Mouse (Mus musculus) lung, adult 2 months (tissue): ENCODE data around the gene Dok1. TPM values are rescaled to one million over a fixed set of nuclear protein-coding genes. Genes with fewer than 3 reads are reported as not detected.

Experiments used
- DNase-seq: peaks from one replicate; pipeline ENCODE4 v3.0.0; 2022
- H3K4me1 ChIP-seq: fragments of 200-500 bp; 2 replicates; pipeline ENCODE4 v1.6.1; 2011; ENCODE audit warnings: low read length; ENCODE audit not compliant: control insufficient read depth, insufficient read depth
- H3K4me3 ChIP-seq: fragments of 200-500 bp; replicated peaks from 2 replicates; pipeline ENCODE3; 2011; ENCODE audit warnings: low read depth, mild to moderate bottlenecking, control low read depth, low read length; ENCODE audit errors: extremely low read depth
- CTCF ChIP-seq: fragments of 200-500 bp; IDR thresholded peaks from 2 replicates; pipeline ENCODE4 v1.5.1; 2011; ENCODE audit warnings: mild to moderate bottlenecking, low read length, control low read depth; ENCODE audit not compliant: insufficient read depth
- POLR2A ChIP-seq: fragments of 200-500 bp; IDR thresholded peaks from 2 replicates; pipeline ENCODE4 v1.6.1; 2011; ENCODE audit warnings: low read depth, mild to moderate bottlenecking, control low read depth, low read length, borderline replicate concordance; ENCODE audit errors: extremely low read depth
- WGBS: fragments of 180-500 bp; shearing (Covaris S2); methylation state at CpG from one replicate; pipeline ENCODE4 v1.1.7; 2018; 5-methylcytosine and 5-hydroxymethylcytosine counted together
- polyA plus RNA-seq: library from polyadenylated mRNA; depleted of rRNA; stranded (reverse); fragments of >200 nt; gene quantifications from 2 replicates; pipeline ENCODE4 v1.2.3, GENCODE M21; 2012

Dok1 gene
- polyA plus RNA-seq, 1 experiment: 15.1 TPM

- 68% methylated on average over 4 of the region's 4 CpGs for WGBS
- DNase-seq: no peak
- Histone ChIP-seq H3K4me1 (peaks cover 5% of the 10 kb centered on the region; the same call in 1 of the 2 replicates), H3K4me3 (no peak overlapping the region)
- TF ChIP-seq CTCF: no peak
- no peak for TF ChIP-seq POLR2A
Observed at GRCm38 (mm10) chr6:83020836-83021593, 12.3 kb downstream of the Dok1 start.

- no peak for DNase-seq
- no peak overlapping the region for H3K4me3 ChIP-seq
- H3K4me1 ChIP-seq: peaks cover 6% of the 10 kb centered on the region
- WGBS: 89% methylated on average over 6 of the region's 6 CpGs
- TF ChIP-seq POLR2A (no peak), CTCF (no peak)
Observed at GRCm38 (mm10) chr6:83020121-83020520, 13.2 kb downstream of the Dok1 start.

- 66% methylated on average over 3 of the region's 3 CpGs for WGBS
- no peak for DNase-seq
- no peak for TF ChIP-seq CTCF
- H3K4me1 ChIP-seq: peaks cover 10% of the 10 kb centered on the region
- H3K4me3 ChIP-seq: no peak overlapping the region
Observed at GRCm38 (mm10) chr6:83019044-83019443, 14.2 kb downstream of the Dok1 start.

- DNase-seq: no peak
- no peak for TF ChIP-seq POLR2A
- no peak for TF ChIP-seq CTCF
- no peak overlapping the region for H3K4me3 ChIP-seq
- 35% methylated on average over 3 of the region's 3 CpGs for WGBS
- H3K4me1 ChIP-seq: peaks cover 15% of the 10 kb centered on the region
Observed at GRCm38 (mm10) chr6:83017190-83017589, 16.1 kb downstream of the Dok1 start.

- TF ChIP-seq POLR2A: no peak
- no peak for TF ChIP-seq CTCF
- Histone ChIP-seq H3K4me3 (no peak overlapping the region), H3K4me1 (peaks cover 15% of the 10 kb centered on the region)
- 90% methylated on average over 2 of the region's 2 CpGs for WGBS
- no peak for DNase-seq
Observed at GRCm38 (mm10) chr6:83015749-83016148, 17.5 kb downstream of the Dok1 start.

- no peak for TF ChIP-seq CTCF
- TF ChIP-seq POLR2A: no peak
- DNase-seq: no peak
- 47% methylated on average over 12 of the region's 12 CpGs for WGBS
- peak overlapping the region; percentile 2 for H3K4me3 ChIP-seq
- peaks cover 15% of the 10 kb centered on the region for H3K4me1 ChIP-seq
Observed at GRCm38 (mm10) chr6:83014482-83015466, 18.5 kb downstream of the Dok1 start.

- 71% methylated on average over 5 of the region's 5 CpGs for WGBS
- TF ChIP-seq POLR2A (no peak), CTCF (no peak)
- DNase-seq: no peak
- no peak overlapping the region for H3K4me3 ChIP-seq
- peaks cover 17% of the 10 kb centered on the region for H3K4me1 ChIP-seq
Observed at GRCm38 (mm10) chr6:83013444-83013843, 19.8 kb downstream of the Dok1 start.

- peaks cover 15% of the 10 kb centered on the region for H3K4me1 ChIP-seq
- no peak overlapping the region for H3K4me3 ChIP-seq
- no peak for TF ChIP-seq CTCF
- TF ChIP-seq POLR2A: no peak
- no peak for DNase-seq
- whole genome bisulfite sequencing: 79% methylated on average over 6 of the region's 6 CpGs
Observed at GRCm38 (mm10) chr6:83011756-83012155, 21.5 kb downstream of the Dok1 start.

GRCm38 (mm10) chr6:83011255-83011654 lies 22.0 kb downstream of the Dok1 start:
- whole genome bisulfite sequencing: 79% methylated on average over 7 of the region's 7 CpGs
- Histone ChIP-seq H3K4me3 (no peak overlapping the region), H3K4me1 (peaks cover 15% of the 10 kb centered on the region)
- no peak for DNase-seq
- no peak for TF ChIP-seq CTCF
- TF ChIP-seq POLR2A: no peak

- H3K4me1 ChIP-seq: peaks cover 17% of the 10 kb centered on the region
- 23% methylated on average over 7 of the region's 7 CpGs for WGBS
- no peak overlapping the region for H3K4me3 ChIP-seq
- DNase-seq: no peak
- no peak for TF ChIP-seq POLR2A
- TF ChIP-seq CTCF: no peak
Observed at GRCm38 (mm10) chr6:83010010-83010409, 23.3 kb downstream of the Dok1 start.
